Mouse (Mus musculus) heart, postnatal 4 days (tissue): ENCODE measurements around the gene Zfp715. TPM values are rescaled to one million over a fixed set of nuclear protein-coding genes. Genes with fewer than 3 reads are reported as not detected.
"Not testable (repeated sequence)": the region's sequence is repeated elsewhere in the genome, so short reads cannot be mapped to it uniquely, and the experiment has no call there.

ENCODE experiments used
- DNase-seq: peaks from one replicate; pipeline ENCODE4 v3.0.0; 2021
- total RNA-seq, 2 experiments: library from RNA; stranded (reverse); gene quantifications; 2 replicates each; pipeline ENCODE4 v1.2.3; 2021

Gene Zfp715
- 10 to 100 TPM; 13.9 to 15.3 TPM for total RNA-seq

DNA sequence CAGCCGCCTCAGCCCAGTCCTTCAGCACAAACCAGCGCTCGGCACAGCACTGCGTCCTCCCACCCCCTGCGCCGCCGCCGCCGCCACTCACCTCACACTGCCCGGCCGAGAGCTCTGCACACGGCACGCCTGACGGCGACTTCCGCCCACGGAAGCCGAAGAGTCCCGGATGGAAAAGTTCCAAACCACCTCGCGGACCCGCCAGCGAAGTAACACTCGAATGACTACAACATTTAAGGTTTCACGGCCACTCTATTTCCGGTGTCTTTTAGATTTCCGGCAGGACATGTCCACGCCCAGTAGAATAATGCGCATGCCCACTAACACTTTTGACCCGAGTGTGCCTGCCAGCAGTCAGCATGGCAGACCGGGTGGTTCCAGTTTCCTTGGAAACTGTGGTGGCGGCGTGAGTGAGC is at the start of gene Zfp715:
TSS of gene Zfp715 (minus strand) at position 282 of the 416 bp plus-strand sequence.
- DNase-seq = peak; percentile 93

DNA sequence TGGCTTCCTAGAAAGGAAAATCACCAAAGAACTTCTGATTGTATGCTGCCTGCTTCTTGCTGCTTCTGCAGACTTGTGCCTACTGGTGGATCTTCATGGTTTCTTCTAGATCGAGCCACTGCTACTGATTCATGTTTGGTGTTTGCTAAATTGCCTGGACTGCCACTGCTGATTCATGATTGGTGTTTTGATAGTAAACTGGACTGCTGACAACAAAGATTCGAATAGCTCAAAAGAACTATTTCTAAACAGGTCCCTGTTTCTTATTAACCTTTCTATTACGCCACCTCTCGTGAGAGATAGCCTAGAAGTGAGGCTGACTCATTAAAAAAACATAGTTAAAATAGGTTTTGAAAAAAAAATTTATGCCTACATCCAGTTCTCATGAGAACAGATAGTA is 48.9 kb upstream of the Zfp715 start:
- no peak for DNase-seq

DNA sequence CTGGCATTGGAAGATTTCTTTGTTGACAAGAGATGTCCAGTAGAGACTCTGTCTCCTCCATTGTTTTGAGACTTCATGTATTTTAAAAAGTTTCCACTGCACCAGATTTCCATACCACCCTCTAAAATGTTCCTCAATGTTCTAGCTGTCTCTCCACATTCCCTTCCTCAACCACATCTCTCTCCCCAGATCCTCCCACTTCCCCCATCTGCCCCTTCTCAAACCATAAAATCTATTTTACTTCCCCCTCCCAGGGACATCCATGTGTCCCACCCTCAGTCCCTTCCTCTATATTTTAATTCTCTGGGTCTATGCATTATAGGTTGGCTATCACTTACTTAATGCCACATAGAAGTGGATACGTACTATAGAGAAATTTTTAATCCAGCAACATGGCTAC is 48.3 kb upstream of the Zfp715 start:
- no peak for DNase-seq

DNA sequence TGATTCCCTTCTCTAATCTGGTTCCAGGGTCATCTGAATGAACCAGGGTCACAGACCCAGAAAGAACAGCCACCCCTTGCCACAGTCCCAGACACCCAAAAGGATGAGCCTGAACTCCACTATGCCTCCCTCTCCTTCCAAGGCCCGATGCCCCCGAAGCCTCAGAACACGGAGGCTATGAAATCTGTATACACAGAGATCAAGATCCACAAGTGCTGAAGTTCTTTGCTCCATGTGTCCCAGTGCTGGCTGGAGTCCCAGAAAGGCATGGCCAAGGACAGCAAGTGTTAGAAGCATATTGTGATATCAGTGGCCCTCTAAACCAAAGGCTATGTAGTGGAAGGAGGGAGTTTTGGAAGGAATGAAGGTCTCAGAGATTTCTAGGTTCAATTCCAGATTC is 45.5 kb upstream of the Zfp715 start:
- DNase-seq = no peak

DNA sequence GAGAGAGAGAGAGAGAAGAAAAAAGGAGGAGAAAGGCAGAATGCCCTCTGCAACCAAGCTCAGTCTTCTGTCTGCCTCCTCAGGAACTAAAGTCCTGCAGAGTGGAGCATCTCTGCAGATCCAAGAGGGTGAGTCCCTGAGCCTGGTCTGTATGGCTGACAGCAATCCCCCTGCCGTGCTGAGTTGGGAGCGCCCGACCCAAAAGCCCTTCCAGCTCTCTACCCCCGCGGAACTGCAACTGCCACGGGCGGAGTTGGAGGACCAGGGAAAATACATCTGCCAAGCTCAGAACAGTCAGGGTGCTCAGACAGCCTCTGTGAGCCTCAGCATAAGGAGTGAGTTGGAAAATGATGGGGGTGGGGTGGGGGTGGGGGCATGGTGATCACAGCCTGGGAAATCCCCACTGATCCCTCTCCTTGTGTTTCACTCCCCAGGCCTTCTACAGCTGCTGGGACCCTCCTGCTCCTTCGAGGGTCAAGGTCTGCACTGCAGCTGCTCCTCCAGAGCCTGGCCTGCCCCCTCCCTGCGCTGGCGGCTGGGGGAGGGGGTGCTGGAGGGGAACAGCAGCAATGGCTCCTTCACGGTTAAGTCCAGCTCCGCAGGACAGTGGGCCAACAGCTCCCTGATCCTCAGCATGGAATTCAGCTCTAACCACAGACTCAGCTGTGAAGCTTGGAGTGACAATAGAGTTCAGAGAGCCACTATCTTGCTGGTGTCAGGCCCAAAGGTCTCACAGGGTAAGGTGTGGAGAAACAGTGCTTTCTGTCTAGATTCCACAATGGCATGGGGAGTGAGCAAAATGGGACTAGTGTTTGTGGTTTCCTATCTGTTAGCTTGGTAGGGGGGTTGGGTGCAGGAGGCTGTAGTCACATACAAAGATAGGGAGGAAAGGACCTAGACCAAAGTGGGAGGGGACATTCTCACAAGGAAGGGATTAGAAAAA is 42.1 kb upstream of the Zfp715 start:
- peak; percentile 28 for DNase-seq

DNA sequence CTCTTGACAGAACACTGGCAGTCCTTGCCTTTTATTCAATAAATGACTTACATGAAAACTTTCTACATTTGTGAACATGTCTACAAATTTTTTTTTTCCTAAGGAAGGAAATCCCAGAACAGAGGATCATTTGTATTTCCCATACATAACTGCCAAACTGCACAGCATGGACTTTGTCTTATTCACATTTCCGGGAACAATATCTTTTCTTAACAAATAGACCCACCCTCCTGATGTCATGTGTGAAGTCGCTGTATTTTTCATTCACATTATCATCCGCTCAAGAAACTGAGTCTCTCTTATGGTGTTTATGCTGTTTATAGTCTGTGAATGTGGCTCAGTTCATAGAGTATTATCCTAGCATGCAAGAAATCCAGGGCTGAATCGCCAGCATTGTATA is 40.7 kb upstream of the Zfp715 start:
- DNase-seq = no peak

DNA sequence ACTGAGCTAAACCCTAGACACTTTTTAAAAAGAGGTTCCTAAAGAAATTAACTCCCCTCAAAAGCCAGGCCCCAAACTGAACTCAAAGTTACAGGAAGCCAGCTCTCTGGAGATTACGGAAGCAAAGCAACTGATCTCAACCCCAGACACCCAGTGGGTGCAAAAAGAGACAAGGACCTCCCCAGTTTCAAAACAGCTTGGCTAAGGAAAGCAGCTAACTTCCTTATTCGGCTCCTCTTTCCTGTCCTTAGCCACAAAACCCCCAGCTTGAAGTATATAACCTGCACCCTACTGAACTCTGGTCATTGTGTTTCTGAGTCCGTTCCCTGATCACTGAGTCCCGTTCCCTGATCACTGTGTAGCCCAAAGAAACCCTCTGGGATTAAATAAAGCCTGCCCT is 40.0 kb upstream of the Zfp715 start:
- DNase-seq = no peak

DNA sequence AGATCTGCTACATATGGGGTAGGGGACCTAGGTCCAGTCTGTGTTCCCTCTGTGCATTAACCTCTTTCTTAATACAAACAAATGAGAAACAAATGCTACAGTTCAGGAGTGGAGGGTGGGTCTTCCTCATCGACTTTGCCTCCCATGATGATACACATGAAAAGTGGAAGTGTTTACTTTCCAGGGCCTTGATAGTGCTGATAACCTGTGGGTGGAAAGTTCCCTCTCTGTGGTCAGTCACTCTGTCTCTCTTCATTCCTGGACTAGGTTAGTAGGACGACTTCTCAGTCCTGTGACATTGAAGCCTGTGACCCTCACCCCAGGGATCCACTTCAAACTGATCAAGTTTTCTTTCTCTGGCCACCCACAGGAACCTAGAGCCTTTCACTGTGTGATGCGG is 38.1 kb upstream of the Zfp715 start, which contains the start of gene Siglecf:
TSS of gene Siglecf (plus strand) at position 188 of the 400 bp plus-strand sequence.
- no peak for DNase-seq

DNA sequence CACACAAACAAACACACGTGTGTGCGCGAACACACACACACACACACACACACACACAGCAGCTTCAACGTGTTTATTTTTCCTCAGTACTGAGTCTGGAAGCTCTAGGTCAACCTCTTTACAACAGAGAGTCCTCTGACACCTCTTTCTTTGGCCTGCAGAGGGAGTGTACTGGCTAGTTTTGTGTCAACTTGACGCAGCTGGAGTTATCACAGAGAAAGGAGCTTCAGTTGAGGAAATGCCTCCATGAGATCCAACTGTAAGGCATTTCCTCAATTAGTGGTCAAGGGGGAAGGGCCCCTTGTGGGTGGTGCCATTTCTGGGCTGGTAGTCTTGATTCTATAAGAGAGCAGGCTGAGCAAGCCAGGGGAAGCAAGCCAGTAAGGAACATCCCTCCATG is 36.5 kb upstream of the Zfp715 start:
- DNase-seq = not testable (repeated sequence)

DNA sequence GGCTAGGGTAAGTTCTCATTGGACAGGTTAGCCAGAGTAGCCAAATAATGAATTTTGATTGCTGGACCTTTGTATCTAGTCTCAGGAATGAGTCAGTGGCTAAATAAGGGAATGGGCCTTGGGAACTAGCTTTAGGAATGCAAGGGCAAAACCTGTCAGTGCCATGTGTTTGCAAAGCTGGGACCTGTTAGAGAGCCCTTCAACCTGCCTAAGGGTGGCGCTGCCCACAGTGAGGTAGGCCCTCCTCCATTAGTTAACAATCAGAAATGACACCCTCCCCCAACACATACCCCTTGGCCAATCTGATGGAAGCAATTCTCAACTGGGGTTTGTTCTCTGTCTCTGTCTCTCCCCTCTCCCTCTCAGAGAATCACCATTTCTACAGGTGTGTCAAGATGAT is 33.5 kb upstream of the Zfp715 start:
- no peak for DNase-seq

DNA sequence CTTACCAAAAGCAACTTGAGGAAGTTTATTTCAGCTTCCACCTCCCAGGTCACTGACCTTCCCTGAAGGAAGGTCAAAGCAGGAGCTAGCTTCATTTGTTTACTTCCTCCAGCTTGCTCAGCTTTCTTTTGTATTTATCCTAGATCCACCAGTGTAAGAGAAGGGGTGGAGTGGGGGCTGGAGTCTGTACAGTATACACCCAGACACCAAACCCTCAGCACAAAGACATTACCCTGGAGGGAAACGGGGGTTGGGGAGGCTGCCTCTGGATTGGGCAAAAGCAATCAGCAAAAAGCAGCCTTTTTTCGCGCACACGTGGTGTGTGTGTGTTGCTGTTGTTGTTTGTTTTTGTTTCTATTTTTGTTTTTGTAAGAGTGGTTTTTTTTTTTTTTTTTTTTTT is 33.1 kb upstream of the Zfp715 start:
- no peak for DNase-seq

DNA sequence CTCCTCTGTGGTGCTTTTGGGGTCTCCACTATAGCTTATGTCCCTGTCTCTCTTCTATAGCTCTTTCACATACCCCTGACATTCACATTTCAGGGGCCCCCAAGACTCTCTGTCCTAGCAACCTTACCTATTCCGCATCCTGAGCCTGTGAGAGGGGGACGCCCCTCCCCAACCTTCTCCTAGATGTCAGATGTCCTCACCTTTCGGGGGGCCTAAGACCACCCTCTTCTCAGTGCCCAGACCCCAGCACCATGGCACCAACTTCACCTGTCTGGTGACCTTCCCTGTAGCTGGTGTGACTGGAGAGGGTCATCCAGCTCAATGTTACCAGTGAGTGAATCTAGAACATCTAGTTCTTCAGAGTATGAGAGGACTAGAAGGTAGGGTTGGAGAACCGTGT is 31.4 kb upstream of the Zfp715 start:
- no peak for DNase-seq

DNA sequence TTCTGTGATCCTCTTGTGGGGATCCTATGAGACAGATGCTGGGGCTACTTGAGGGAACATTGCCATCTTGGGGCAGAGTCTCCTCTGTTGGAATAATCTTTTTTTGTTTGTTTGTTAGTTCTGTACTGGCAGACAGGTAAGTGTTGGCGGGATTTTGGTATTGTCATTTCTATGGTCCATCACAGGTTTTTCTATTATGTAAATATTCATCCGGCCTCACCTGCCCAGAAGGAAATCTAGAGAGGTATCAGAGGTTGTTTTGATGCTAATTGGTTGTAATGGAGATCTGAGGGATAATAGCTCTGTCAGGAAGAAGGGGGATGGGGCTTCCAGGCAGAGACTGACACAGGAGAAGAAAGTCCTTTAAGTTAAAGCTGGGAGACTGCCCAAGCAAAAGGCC is 30.9 kb upstream of the Zfp715 start:
- no peak for DNase-seq

DNA sequence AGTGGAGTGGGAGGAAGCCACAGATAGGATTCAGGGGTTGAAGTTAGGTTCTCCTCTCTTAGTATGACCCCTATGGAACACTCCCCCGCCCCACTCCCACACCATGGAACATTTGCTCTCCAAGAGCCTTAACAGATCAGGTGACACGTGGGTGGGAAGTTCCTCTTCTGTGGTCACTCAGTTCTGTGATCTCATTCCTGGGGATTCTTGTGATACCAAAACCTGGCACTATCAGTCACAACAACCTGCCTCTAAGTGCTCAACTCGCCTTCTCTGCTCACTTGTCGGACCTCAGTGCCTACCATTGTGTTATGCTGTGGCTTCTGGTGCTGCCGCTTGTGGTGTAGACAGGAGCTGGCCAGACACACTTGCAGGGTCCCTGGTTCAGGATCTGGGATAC is 30.1 kb upstream of the Zfp715 start:
- no peak for DNase-seq

DNA sequence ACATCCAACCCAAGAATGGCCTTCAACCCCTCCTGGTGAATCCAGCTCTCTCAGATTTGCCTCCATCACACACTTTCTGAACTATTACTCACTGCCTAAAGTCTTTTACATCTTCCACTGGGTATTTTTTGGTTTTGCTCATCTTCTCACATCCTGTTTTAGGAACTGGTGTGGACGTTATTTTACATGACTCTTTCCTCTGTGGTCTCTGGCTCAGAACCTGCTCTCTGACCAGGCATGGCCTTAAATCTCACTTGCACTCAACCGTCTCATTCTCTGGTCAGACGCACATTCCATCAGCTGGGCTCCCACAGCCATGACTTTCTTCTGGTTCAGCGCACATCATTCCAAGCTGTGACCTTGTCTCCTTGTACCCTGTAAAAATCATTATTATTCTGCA is 27.7 kb upstream of the Zfp715 start:
- DNase-seq = no peak

DNA sequence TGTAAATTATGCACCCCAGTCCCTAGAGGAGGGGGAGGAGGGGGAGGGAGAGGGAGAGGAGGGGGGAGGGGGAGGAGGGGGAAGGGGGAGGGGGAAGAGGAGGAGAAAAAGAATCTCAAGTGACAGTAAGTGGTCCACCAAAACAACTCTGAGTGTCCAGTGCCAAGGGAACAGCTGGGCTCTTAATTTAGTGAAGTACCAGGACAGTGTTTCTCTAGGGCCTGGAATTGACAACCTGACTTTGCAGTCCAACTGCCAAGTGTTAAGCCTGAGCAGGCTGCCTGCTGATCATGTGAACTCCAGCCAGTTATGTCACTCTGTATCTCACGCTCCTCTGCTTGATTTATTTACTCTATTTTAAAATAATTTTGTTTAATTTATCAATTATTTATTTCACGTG is 20.8 kb upstream of the Zfp715 start:
- DNase-seq = no peak

DNA sequence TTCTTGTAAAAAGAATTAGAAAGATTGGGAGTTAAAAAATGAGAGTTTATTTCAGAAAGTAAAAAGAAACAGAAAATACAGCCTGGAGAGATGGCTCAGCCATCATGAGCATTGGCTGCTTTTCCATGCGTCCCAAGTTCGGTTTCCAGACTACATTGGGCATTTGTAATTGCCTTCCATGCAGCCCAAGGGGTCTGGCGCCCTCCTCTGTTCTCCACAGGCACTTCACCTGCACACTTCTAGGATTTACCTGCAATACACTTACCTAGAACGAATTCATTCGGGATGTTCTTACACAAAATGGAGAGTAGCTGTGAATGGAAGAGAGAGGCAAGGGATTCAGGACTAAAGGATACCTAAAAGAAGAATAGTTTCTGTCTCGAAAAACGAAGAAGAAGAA is 20.1 kb upstream of the Zfp715 start:
- peak; percentile 65 for DNase-seq

DNA sequence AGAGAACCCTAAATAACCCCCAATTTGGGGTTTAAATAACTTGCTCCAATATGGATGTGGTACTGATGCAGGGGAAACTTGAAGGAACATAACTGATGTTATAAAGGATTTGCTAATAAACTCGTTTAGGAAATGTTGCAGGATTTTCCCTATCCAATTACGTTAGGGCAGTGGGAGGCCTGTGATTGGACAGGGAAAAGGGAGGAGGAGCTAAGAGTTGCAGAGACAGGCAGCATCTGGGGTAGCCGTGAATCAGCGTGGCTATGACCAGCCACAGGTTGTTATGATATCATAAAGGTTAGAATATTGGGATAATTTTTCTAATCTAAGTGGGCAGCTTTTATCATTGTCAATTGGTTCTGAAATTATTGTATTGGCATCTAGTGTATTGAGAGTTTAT is 15.0 kb upstream of the Zfp715 start:
- DNase-seq = no peak

DNA sequence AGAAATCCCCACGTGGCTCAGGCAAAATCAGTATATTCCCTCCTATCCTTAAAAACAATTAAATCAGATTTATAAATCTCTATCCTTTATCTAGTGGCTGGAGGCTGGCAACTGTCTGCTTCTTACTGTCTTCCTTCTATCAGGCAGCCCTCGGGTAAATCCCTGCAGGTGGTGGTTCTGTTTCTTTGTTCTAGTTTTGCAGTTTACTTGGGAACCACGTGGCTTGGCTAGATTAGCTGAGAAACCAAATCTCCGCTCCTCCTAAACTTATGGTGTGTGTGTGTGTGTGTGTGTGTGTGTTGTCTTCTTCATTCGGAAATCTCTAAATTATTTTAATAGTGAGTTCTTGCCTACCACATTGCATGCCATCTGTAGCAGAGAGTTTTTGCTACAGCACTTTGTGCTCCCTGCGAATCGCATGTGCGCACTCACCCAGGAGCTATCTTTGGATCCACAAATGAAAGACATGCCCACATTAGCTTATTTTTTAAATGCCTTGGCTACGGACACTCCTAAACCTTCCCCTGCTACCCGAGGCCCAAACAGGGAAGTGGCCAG is 13.2 kb upstream of the Zfp715 start:
- no peak for DNase-seq

DNA sequence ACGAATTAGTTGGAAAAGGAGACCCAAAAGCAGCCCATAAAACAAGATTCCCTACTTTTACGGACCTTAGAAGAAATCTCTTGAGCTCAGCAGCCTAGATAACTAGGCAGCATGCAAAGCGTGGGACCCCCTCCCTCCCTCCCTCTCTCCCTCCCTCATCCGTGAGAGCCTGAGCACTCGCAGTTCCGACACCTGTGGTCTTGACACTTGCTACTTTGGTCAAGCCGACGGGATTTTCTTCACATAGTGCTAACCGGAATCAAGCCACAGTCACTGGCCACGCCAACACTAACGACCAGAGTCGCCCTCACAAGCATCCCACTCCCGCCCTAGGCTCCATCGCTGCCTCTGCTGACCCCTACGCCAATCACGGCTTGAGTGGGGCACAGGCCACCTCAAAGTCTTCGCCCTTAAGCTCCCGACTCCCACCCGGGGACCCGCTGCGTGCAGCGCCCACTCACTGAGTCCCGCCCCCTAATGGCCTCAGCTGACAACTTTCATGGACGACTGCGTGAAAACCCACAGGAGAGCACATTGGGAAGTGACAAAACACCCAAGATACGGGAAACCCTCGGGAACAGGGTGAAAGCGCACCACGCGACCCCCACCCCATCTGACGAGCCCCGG is 595 bp downstream of the Zfp715 start:
- DNase-seq = no peak

DNA sequence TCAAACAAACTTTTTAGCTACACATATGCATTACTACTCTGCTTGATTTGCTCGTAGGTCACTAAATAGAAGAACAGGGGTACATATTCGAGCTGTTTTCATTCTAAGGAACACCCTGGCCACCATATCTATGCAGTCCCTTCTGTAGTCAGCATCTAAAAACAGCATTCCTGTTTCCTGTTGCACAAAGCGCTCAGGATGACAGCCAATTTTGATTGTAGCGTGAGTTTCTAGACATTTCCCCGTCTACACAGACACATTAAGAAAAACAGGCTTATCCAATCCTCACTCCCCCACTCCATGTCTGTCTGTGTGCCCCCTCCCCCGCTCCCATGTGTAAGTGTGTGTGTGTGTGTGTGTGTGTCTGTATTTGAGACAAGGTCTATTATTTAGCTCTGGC is 1.5 kb downstream of the Zfp715 start:
- DNase-seq = peak; percentile 13

DNA sequence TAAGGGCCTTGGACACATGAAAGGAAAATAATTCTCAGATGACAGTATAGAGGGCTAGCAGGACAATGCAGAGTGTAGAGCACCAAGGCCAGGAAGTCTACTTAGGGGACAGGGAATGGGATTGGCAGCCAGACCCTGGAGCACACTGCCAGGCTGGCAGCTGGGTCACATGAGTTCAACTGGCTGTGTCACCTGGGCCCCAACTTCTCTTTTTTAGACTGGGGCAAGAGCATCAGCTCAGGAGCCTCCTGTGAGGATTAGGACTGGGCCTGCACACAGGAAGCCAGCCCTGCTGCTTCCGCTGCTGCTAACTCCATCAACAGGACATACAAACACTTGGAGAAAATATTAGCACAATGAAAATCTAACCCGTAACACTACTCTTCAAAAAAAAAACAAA is 4.0 kb downstream of the Zfp715 start:
- DNase-seq = peak; percentile 12

DNA sequence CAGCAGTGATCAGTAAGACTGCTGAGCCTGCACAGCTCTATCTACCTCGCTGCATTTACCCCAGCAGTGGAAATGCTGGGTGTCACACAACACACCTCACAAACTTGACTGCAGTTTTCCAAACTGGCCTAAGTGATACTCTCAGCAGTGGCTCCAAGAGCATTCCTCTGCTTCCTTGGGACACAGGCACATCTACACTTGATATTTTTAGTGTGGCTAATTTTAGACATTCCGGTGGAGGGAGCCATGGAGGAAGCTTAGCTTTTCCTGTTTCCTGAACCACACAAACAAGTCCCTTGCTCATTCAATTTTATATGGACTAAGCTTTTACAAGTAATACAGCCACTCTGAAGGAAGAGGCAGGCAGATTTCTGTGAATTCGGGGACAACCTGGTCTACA is 7.9 kb downstream of the Zfp715 start:
- DNase-seq = peak; percentile 22

DNA sequence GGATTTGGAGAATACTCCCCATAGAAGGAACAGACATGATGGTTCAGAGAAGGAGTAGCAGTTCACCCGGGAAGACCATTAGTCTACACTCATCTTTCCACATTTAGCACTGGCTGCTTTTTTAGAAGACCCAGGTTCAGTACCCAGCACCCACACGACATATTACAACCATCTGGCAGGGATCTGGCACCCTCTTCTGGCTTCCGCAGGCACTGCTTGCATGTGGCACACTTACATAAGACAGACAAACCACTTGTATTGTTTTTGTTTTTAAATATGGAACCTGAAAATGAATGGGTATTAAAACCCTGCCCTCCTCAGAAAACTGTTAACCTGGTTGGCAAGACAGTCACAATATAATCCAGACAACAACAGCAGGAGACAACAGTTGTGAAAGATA is 21.6 kb downstream of the Zfp715 start:
- no peak for DNase-seq
